Mouse (Mus musculus) effector memory CD4-positive, alpha-beta T cell, adult 5 months (primary cell): Measurements from ENCODE around the gene Pigx. TPM values are rescaled to one million over a fixed set of nuclear protein-coding genes. Genes with fewer than 3 reads are reported as not detected.

ENCODE experiments used
- polyA plus RNA-seq: library from polyadenylated mRNA; unstranded; fragments of 100-300 nt; shearing (Covaris generic); gene quantifications from one replicate; pipeline ENCODE4 v1.2.1, GENCODE M21; 2017

Gene Pigx
- polyA plus RNA-seq = 69.8 TPM

GRCm38 (mm10) chr16:32099638-32100150 is at the start of gene Pigx, which contains the start of gene Cep19:
Gene Pigx (minus strand): TSS chr16:32099740.
Gene Cep19 (plus strand): TSS chr16:32099800.

GRCm38 (mm10) chr16:32078991-32079511 is 20.5 kb downstream of the Pigx start, which contains the start of gene Pak2:
Gene Pak2 (minus strand): TSS chr16:32079342.

Other genes starting within 250 kb of the Pigx start
- gene Meltf, start 220.9 kb downstream of the Pigx start, polyA plus RNA-seq = not detected
- gene Pigz, start 165.9 kb downstream of the Pigx start, polyA plus RNA-seq = not detected
- 14.4 TPM for gene 0610012G03Rik, start 151.2 kb downstream of the Pigx start, polyA plus RNA-seq
- gene Ncbp2, start 151.2 kb downstream of the Pigx start, polyA plus RNA-seq = 16.2 TPM
- gene Senp5, start 96.5 kb downstream of the Pigx start, polyA plus RNA-seq = 21.4 TPM
- 127 TPM for gene Pak2, start 20.4 kb downstream of the Pigx start, polyA plus RNA-seq
- 7.2 TPM for gene Cep19, start 60 bp upstream of the Pigx start, polyA plus RNA-seq
- 29.7 TPM for gene Nrros, start 65.9 kb upstream of the Pigx start, polyA plus RNA-seq
- gene Bex6, start 80.1 kb upstream of the Pigx start, polyA plus RNA-seq = not detected
- gene Fbxo45, start 147.4 kb upstream of the Pigx start, polyA plus RNA-seq = 10.9 TPM
- gene Wdr53, start 147.5 kb upstream of the Pigx start, polyA plus RNA-seq = 10.2 TPM
- gene Smco1, start 171.7 kb upstream of the Pigx start, polyA plus RNA-seq = not detected
- 21.6 TPM for gene Rnf168, start 177.7 kb upstream of the Pigx start, polyA plus RNA-seq
- 40.2 TPM for gene Ubxn7, start 232.5 kb upstream of the Pigx start, polyA plus RNA-seq